Mouse (Mus musculus): ENCODE data around the gene Prss22. TPM values are rescaled to one million over a fixed set of nuclear protein-coding genes. Genes with fewer than 3 reads are reported as not detected.

Gene Prss22
- polyA plus RNA-seq, 1 experiment, result 1.0 TPM

- no peak overlapping the region for H3K27ac ChIP-seq (ENCODE audit: control insufficient read depth, insufficient read depth, low read length)
Observed at GRCm38 (mm10) chr17:23992789-23993553, 4.9 kb downstream of the Prss22 start.

GRCm38 (mm10) chr17:23989802-23990201, 8.1 kb downstream of the Prss22 start:
- Histone ChIP-seq H3K27me3 (ENCODE audit: control insufficient read depth, insufficient read depth, low read length) (no peaks in the 10 kb centered on the region), H3K4me3 (ENCODE audit: control insufficient read depth, insufficient read depth, low read length) (no peak overlapping the region), H3K4me1 (replicated peaks; ENCODE audit: control insufficient read depth, insufficient read depth, low read length) (peaks cover 11% of the 10 kb centered on the region), H3K36me3 (ENCODE audit: control insufficient read depth, insufficient read depth, low read length) (no peaks in the 10 kb centered on the region), H3K27ac (ENCODE audit: control insufficient read depth, insufficient read depth, low read length) (no peak overlapping the region)
- no peak for TF ChIP-seq CTCF (IDR thresholded peaks at IDR 0.05; ENCODE audit: borderline replicate concordance, control insufficient read depth, extremely low read depth, insufficient read depth, low read length, poor library complexity)
- no peak for TF ChIP-seq POLR2A (IDR thresholded peaks at IDR 0.05; ENCODE audit: control insufficient read depth, extremely low read depth, insufficient read depth, low read length, poor library complexity)
- WGBS, result 66% methylated on average over 2 of the region's 2 CpGs
- no peak for DNase-seq

More at GRCm38 (mm10) chr17:23992789-23993553, 4.9 kb downstream of the Prss22 start:
- peaks cover 11% of the 10 kb centered on the region for H3K4me1 ChIP-seq (replicated peaks; ENCODE audit: control insufficient read depth, insufficient read depth, low read length)
- no peaks in the 10 kb centered on the region for H3K27me3 ChIP-seq (ENCODE audit: control insufficient read depth, insufficient read depth, low read length)
- H3K36me3 ChIP-seq (ENCODE audit: control insufficient read depth, insufficient read depth, low read length), result no peaks in the 10 kb centered on the region
- 72% methylated on average over 9 of the region's 9 CpGs for WGBS
- TF ChIP-seq POLR2A (IDR thresholded peaks at IDR 0.05; ENCODE audit: control insufficient read depth, extremely low read depth, insufficient read depth, low read length, poor library complexity), result no peak
- peak; percentile 7 for DNase-seq
- no peak overlapping the region for H3K4me3 ChIP-seq (ENCODE audit: control insufficient read depth, insufficient read depth, low read length)

DNA sequence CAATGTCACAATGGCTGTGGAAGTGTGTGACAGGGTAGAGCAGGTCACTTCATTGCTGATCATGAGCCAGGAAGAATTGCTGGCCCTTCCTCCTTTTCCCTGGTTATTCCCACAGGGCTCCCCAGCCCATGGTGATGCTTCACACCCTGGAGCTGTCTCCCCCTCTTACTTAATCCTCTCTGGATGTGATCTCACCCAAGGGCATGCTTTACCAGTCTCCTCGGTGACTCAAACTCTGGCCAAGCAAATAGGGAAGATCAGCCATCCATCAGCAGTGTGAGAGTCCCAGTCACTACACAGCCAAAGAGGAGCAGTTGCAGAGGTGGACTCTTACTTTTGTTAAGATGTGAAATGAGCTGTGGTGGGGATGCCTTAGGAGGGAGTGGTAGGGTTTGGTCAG, 12.9 kb downstream of the Prss22 start:
- no peaks in the 10 kb centered on the region for H3K27me3 ChIP-seq (ENCODE audit: control insufficient read depth, insufficient read depth, low read length)
- no peak overlapping the region for H3K27ac ChIP-seq (ENCODE audit: control insufficient read depth, insufficient read depth, low read length)
- DNase-seq, result no peak
- TF ChIP-seq CTCF (IDR thresholded peaks at IDR 0.05; ENCODE audit: borderline replicate concordance, control insufficient read depth, extremely low read depth, insufficient read depth, low read length, poor library complexity) (no peak), POLR2A (IDR thresholded peaks at IDR 0.05; ENCODE audit: control insufficient read depth, extremely low read depth, insufficient read depth, low read length, poor library complexity) (no peak)
- peaks cover 4% of the 10 kb centered on the region for H3K4me1 ChIP-seq (replicated peaks; ENCODE audit: control insufficient read depth, insufficient read depth, low read length)
- no peaks in the 10 kb centered on the region for H3K36me3 ChIP-seq (ENCODE audit: control insufficient read depth, insufficient read depth, low read length)
- H3K4me3 ChIP-seq (ENCODE audit: control insufficient read depth, insufficient read depth, low read length), result no peak overlapping the region
- WGBS, result 93% methylated on average over 1 of the region's 1 CpGs

DNA sequence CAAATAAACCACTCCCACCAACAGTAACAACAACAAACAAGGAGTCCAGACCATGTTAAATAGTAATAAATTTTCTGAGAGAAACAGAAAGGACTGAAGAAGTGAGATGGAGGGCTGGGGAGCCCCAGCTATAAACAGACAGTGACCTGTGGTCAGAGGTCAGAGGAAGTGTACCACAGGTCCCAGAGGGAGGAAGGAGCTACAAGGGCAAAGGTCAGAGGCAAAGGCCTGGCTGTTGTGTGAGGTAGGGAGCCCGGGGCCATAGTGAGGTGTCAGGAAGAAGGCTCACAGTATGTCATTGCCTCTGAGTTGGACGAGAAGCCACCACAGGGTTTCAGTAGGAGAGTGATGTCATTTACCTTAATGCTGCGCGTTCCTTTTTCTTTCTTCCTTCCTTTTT, 15.0 kb downstream of the Prss22 start:
- WGBS, result 40% methylated on average over 4 of the region's 4 CpGs
- Histone ChIP-seq H3K27me3 (ENCODE audit: control insufficient read depth, insufficient read depth, low read length) (no peaks in the 10 kb centered on the region), H3K27ac (ENCODE audit: control insufficient read depth, insufficient read depth, low read length) (no peak overlapping the region), H3K36me3 (ENCODE audit: control insufficient read depth, insufficient read depth, low read length) (no peaks in the 10 kb centered on the region), H3K4me3 (ENCODE audit: control insufficient read depth, insufficient read depth, low read length) (no peak overlapping the region), H3K4me1 (replicated peaks; ENCODE audit: control insufficient read depth, insufficient read depth, low read length) (peaks cover 4% of the 10 kb centered on the region)
- TF ChIP-seq POLR2A (IDR thresholded peaks at IDR 0.05; ENCODE audit: control insufficient read depth, extremely low read depth, insufficient read depth, low read length, poor library complexity), result no peak
- no peak for TF ChIP-seq CTCF (IDR thresholded peaks at IDR 0.05; ENCODE audit: borderline replicate concordance, control insufficient read depth, extremely low read depth, insufficient read depth, low read length, poor library complexity)
- no peak for DNase-seq

DNA sequence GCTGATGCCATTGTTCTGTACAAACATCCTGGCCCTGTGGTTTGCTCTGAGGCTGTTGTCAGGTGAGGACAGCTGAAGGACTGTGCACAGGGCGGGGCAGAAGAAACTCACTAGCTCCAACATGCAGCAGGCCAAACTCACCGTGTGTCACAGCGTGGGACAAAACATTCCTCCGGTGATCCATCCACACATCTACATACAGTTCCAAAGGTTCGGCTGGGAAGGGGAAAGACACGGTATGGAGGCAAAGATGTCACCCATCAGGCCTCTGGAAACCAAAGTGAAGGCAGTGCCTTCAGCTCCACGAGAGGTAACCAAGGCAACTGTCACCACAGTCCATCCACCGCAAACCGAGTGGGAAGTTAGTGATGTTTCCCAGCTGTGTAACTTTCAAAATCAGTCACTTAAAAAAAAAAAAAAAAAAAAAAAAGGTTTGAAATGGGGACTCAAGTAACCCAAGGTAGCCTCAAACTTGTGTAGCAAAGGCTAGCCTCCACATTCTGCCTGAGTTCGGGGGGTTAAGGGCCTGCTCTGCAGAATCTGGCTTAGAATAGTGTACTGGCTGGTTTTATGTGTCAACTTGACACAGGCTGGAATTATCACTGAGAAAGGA, 17.5 kb downstream of the Prss22 start, which contains the start of gene Prss30:
Prss30 (minus strand) TSS at position 270 of the 613 bp plus-strand sequence.
- H3K4me1 ChIP-seq (replicated peaks; ENCODE audit: control insufficient read depth, insufficient read depth, low read length), result peaks cover 4% of the 10 kb centered on the region
- no peaks in the 10 kb centered on the region for H3K36me3 ChIP-seq (ENCODE audit: control insufficient read depth, insufficient read depth, low read length)
- DNase-seq, result no peak
- TF ChIP-seq CTCF (IDR thresholded peaks at IDR 0.05; ENCODE audit: borderline replicate concordance, control insufficient read depth, extremely low read depth, insufficient read depth, low read length, poor library complexity) (no peak), POLR2A (IDR thresholded peaks at IDR 0.05; ENCODE audit: control insufficient read depth, extremely low read depth, insufficient read depth, low read length, poor library complexity) (no peak)
- WGBS, result 13% methylated on average over 10 of the region's 10 CpGs
- no peaks in the 10 kb centered on the region for H3K27me3 ChIP-seq (ENCODE audit: control insufficient read depth, insufficient read depth, low read length)
- H3K4me3 ChIP-seq (ENCODE audit: control insufficient read depth, insufficient read depth, low read length), result no peak within 1 kb of the TSS
- H3K27ac ChIP-seq (ENCODE audit: control insufficient read depth, insufficient read depth, low read length), result no peak within 1 kb of the TSS; the same call in 1 of the 2 replicates

DNA sequence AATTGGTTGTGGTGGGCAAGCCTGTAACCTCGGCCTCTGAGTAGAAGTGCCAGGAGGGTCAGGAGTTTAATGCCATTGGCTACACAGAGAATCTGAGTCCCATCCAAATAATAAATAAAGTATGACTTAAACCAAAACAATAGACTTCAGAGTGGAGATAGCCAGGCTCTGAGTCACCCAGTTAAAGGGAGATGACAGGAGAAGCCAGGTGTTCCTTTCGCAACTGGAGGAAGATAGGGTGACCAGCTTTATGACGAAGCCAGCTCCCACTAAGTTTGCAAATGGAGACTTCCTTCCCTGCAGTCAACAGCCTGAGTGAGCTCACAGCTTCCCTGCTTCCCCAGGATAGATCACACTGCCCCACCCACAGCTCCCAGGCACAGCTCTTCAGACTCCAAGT, 18.4 kb downstream of the Prss22 start:
- WGBS, result 59% methylated on average over 3 of the region's 3 CpGs
- TF ChIP-seq POLR2A (IDR thresholded peaks at IDR 0.05; ENCODE audit: control insufficient read depth, extremely low read depth, insufficient read depth, low read length, poor library complexity), result no peak
- no peak for TF ChIP-seq CTCF (IDR thresholded peaks at IDR 0.05; ENCODE audit: borderline replicate concordance, control insufficient read depth, extremely low read depth, insufficient read depth, low read length, poor library complexity)

More for the DNA sequence above, 18.4 kb downstream of the Prss22 start:
- H3K36me3 ChIP-seq (ENCODE audit: control insufficient read depth, insufficient read depth, low read length), result no peaks in the 10 kb centered on the region
- H3K27ac ChIP-seq (ENCODE audit: control insufficient read depth, insufficient read depth, low read length), result no peak overlapping the region
- no peak overlapping the region for H3K4me3 ChIP-seq (ENCODE audit: control insufficient read depth, insufficient read depth, low read length)
- no peaks in the 10 kb centered on the region for H3K27me3 ChIP-seq (ENCODE audit: control insufficient read depth, insufficient read depth, low read length)
- H3K4me1 ChIP-seq (replicated peaks; ENCODE audit: control insufficient read depth, insufficient read depth, low read length), result peaks cover 4% of the 10 kb centered on the region
- no peak for DNase-seq

All from thymus, adult 2 months (tissue).